Mouse (Mus musculus) liver, embryonic 14.5 days (tissue): ENCODE data around the gene Kcna7.

Source experiments
- CTCF ChIP-seq: IDR thresholded peaks from 2 replicates; pipeline ENCODE4 v1.5.1; 2016; ENCODE audit warnings: antibody characterized with exemption, low read depth, control low read depth
- EP300 ChIP-seq: IDR thresholded peaks from 2 replicates; pipeline ENCODE4 v1.6.1; 2016; ENCODE audit warnings: antibody characterized with exemption, low read depth

DNA sequence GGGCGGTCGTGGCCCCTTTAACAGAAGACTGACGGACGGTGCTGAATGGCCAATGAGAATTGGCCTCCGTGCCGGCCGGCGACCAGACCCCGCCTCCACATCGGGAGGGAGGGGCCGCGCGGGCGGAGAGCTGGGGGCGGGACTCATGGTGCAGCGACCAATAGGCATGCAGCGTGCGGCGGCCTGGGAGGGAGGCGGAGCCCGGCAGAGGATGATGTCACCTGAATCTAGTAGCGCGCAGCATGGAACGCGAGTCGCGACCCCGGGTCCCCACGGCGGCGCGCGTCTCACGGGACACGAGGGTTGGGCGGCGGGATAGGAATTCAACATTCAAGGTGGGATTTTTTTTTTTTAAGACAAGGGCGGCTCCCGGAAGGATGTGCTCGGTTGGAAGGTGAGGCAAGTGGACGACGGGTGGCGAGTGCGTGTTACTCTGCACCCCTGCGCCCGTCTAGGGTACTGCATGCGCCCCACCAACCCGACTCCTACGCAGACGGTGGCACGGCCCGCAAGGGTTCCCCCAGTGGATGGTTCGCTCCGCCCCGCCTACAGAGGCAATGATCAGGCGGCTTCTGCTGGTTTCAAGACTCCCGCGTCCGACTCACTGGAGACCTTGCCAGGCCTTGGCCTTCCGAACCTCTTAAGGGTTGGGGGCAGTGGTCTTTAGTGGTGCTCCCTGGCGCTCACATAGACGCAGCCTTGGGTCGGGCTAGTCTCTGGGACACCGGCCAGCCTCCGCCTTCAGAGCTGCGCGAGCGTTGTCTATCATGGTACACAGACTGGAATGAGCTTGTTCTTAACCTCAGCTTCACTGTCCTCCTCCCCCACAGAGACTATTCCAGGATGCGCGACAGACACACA is 38.2 kb upstream of the Kcna7 start:
- TF ChIP-seq EP300 = no peak
- peak; percentile 91 for TF ChIP-seq CTCF
